Mouse (Mus musculus) brown adipose tissue, adult 24 weeks (tissue): Measurements from ENCODE around the gene Zfp512b. TPM values are rescaled to one million over a fixed set of nuclear protein-coding genes. Genes with fewer than 3 reads are reported as not detected.

Experiments used
- H3K27ac ChIP-seq: fragments of 200-500 bp; replicated peaks from 2 replicates; pipeline ENCODE4 v1.5.1; 2012; ENCODE audit warnings: low read depth, mild to moderate bottlenecking, low read length
- H3K4me1 ChIP-seq: fragments of 200-500 bp; 2 replicates; pipeline ENCODE4 v1.6.1; 2012; ENCODE audit warnings: low read length, mixed read lengths; ENCODE audit not compliant: control insufficient read depth, insufficient read depth, insufficient read length
- H3K4me3 ChIP-seq: fragments of 200-500 bp; 2 replicates; pipeline ENCODE4 v1.5.1; 2012; ENCODE audit warnings: low read depth, mild to moderate bottlenecking, low read length, moderate library complexity; ENCODE audit not compliant: insufficient read depth
- polyA plus RNA-seq: library from polyadenylated mRNA; stranded (reverse); fragments of >200 nt; gene quantifications from 2 replicates; pipeline ENCODE4 v1.2.4, GENCODE M21; 2012; ENCODE audit not compliant: missing spikeins, insufficient read depth, insufficient read length

Gene Zfp512b
- 5.1 TPM in 2 replicates for polyA plus RNA-seq

DNA sequence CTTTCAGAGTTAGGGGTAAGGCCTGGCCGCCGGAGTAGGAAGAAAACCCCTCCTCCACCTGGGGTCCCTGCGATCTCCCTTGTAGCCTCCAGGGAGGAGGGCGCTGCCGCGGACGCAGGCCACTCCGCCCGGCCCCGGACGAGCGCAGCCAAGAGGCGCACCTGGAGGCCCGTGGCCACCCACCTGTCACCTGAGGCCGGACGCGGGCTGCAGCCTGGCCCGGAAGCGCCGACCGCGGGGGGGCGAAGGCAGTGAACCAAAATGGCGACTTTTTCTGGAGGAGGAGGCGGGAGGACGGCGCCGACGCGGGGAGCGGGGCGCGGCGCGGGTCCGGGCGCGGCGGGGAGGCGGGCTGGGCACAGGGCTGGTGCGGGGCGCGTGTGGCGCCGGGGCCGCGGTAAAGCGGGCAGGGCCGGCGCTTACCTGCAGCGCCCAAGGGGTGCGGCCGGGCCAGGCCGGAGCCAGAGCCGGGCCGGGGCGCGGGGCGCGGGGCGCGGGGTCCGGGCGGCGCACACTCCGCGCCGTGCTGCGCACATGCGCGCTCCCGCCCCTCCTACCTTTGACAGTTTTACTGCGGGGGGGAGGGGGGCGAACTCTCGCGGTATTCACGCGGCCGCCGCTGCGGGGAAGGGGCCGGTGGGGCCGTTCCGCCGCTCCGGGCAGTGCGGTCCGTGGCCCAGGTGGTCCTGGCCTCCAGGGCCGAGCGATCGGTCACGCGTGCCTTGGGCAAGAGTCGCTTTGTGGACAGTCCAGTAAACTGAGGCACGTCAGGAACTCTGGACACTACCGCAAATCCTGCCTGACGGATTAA lies at the start of gene Zfp512b:
TSS of gene Zfp512b (minus strand) at position 573 of the 811 bp plus-strand sequence.
- H3K27ac ChIP-seq: peak within 1 kb of the TSS; percentile 46; the same call in 1 of the 2 replicates
- 0 out of 2 replicates have a peak, but pooled peaks cover 3% of the 10 kb centered on the region for H3K4me1 ChIP-seq
- H3K4me3 ChIP-seq: peak within 1 kb of the TSS; percentile 80

DNA sequence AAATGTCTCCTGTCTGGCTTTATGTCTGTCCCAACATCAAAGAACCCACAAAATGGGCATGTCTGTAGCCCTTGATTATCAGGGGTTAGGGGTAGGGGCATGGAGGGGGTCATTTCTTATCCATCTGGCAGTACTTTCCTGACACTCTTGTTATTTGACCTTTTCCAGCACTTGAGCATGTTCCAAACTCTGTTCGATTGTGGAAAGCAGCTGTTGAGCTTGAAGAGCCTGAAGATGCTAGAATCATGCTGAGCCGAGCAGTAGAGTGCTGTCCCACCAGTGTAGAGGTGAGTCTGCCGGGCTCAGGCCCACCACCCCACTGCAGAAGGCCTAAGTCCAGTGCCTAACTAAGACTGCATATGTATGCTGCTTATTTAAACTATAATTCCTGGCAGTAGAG lies 43.3 kb upstream of the Zfp512b start:
- no peak overlapping the region for H3K27ac ChIP-seq

GRCm38 (mm10) chr2:181632624-181633023 lies 40.0 kb upstream of the Zfp512b start:
- Histone ChIP-seq H3K4me3 (no peak overlapping the region), H3K27ac (no peak overlapping the region), H3K4me1 (no peaks in the 10 kb centered on the region)

More for the DNA sequence above, 43.3 kb upstream of the Zfp512b start:
- Histone ChIP-seq H3K4me1 (no peaks in the 10 kb centered on the region), H3K4me3 (no peak overlapping the region)

DNA sequence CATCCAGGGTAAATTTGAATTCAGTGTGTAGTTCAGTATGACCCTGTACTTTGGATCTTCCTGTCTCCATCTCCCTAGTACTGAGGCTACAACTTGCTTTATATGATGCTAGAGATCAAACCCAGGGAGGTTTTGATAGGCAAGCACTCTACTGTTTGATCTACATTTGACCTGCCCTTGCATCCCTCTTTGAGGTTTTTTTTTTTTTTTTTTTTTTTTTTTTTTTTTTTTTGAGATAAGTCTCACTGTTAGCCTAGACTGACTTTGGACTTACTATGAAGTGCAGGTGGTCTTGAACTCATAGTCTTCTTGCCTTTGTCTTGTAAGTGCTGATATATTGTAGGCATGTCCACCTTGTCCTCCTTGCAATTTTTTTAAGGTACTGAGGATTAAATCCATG lies 35.9 kb upstream of the Zfp512b start:
- Histone ChIP-seq H3K4me1 (no peaks in the 10 kb centered on the region), H3K4me3 (no peak overlapping the region), H3K27ac (no peak overlapping the region)

- Histone ChIP-seq H3K4me1 (no peaks in the 10 kb centered on the region), H3K27ac (no peak overlapping the region), H3K4me3 (no peak overlapping the region)
Measured at GRCm38 (mm10) chr2:181623401-181623800, 30.8 kb upstream of the Zfp512b start.

GRCm38 (mm10) chr2:181618761-181619495 lies 26.3 kb upstream of the Zfp512b start:
- Histone ChIP-seq H3K4me1 (no peaks in the 10 kb centered on the region), H3K27ac (no peak overlapping the region), H3K4me3 (no peak overlapping the region)

GRCm38 (mm10) chr2:181602367-181602766 lies 9.8 kb upstream of the Zfp512b start:
- H3K4me3 ChIP-seq: peak overlapping the region; percentile 92; the same call in 1 of the 2 replicates
- H3K27ac ChIP-seq: no peak overlapping the region

GRCm38 (mm10) chr2:181601751-181602145 lies 9.1 kb upstream of the Zfp512b start:
- H3K4me1 ChIP-seq: no peaks in the 10 kb centered on the region
- H3K4me3 ChIP-seq: peak overlapping the region; percentile 92
- no peak overlapping the region for H3K27ac ChIP-seq

More at GRCm38 (mm10) chr2:181602367-181602766, 9.8 kb upstream of the Zfp512b start:
- H3K4me1 ChIP-seq: no peaks in the 10 kb centered on the region

GRCm38 (mm10) chr2:181600828-181601750 lies 8.5 kb upstream of the Zfp512b start:
- Histone ChIP-seq H3K4me3 (peak overlapping the region; percentile 92), H3K27ac (peak overlapping the region; percentile 83), H3K4me1 (no peaks in the 10 kb centered on the region)

- peak overlapping the region; percentile 83; the same call in 1 of the 2 replicates for H3K27ac ChIP-seq
- no peaks in the 10 kb centered on the region for H3K4me1 ChIP-seq
Measured at GRCm38 (mm10) chr2:181600226-181600758, 7.7 kb upstream of the Zfp512b start.

DNA sequence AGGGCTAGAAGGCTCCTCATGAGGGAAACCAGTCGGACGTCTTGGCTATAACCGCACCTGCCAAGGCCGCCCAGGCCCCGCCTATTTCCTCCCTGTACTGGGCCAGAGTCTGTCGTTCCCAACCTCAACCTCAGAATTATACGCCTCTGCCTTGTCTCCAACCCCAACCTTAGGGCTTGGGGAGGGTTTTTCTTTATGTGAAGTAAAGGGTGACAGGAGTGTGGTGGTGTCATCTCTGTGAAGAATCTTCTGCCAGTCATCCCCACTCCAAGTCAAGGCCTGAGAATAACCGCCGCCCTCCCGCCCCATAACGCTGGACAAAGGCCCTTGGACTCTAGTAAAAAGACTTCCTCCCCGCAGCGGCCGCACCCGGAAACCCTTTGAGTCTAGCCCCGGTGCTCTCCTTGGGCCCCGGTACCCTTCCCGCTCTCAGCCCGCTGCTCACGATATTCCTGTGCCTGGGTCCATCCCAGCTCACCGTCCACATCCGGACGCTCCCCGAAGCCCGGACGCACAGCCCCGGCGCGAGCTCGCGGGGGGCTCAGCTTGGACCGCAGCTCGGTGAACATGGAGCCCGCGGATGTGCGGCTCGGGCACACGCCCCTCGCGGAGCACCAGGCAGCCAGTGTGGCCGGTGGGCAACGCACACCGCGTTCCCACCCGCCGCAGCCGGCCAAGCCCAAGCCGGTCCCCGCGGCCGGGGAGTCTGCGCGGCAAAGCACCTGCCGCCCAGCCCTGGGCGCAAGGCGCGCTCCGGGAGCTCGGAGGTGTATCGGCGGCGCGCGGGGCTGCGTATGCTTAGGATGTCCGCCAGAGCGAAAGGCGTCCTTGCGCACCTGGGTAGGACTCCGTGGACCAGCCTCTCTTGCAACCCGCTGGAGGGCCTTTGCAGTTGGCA lies 6.1 kb upstream of the Zfp512b start, which contains the start of gene Samd10:
TSS of gene Samd10 (minus strand) at position 759 of the 898 bp plus-strand sequence.
- peak within 1 kb of the TSS; percentile 65 for H3K4me3 ChIP-seq
- no peaks in the 10 kb centered on the region for H3K4me1 ChIP-seq
- peak within 1 kb of the TSS; percentile 48 for H3K27ac ChIP-seq

More at GRCm38 (mm10) chr2:181600226-181600758, 7.7 kb upstream of the Zfp512b start:
- H3K4me3 ChIP-seq: peak overlapping the region; percentile 92

DNA sequence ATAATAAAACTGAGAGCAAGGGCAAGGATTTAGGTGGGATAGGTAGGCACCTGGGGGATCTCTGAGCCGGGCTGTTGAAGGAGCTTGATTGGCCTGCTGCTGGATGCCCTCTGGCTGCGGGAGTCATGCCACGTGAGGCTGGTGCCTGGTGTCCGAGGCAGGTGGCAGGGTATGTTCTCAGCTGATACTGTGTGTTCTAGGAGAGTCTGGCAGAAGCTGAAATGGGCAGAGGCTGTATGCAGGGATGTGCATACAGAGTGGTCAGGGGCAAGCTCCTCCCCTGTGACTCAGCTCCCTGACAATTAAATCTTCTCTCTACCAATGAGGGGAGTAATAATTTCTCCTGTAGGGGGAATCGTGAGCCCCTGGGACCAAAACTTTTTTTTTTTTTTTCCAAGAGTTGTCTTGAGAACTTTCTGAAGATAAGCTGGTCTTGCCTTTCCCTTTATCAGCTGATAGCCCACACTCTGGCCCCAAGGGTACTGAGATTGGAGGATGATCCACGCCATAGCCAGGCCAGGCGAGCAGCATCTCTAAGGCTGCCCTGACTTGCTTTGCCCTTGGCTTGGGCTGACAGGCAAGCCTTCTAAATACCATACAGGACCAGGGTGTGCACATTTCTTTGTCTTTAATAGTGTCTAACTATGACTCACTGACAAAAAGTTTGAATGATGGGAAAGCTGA lies 4.9 kb upstream of the Zfp512b start:
- Histone ChIP-seq H3K4me1 (no peaks in the 10 kb centered on the region), H3K4me3 (no peak overlapping the region), H3K27ac (no peak overlapping the region)
